Mouse (Mus musculus) myocyte (in vitro differentiated cells): ENCODE measurements at regions not wholly inside any gene's neighbourhood (a gene's known extent, or its start where the extent isn't known, plus 50 kb on each side); places are given as distances from the start of the nearest gene placed in this dataset.

ENCODE experiments used
- POLR2A ChIP-seq: IDR thresholded peaks from one replicate; pipeline ENCODE4 v1.6.1; 2011; ENCODE audit warnings: low read depth, mild to moderate bottlenecking, control low read depth, moderate library complexity; ENCODE audit not compliant: insufficient read length
- SRF ChIP-seq: IDR thresholded peaks from one replicate; pipeline ENCODE4 v1.6.1; 2011; ENCODE audit warnings: low read depth; ENCODE audit not compliant: control insufficient read depth, insufficient read length

DNA sequence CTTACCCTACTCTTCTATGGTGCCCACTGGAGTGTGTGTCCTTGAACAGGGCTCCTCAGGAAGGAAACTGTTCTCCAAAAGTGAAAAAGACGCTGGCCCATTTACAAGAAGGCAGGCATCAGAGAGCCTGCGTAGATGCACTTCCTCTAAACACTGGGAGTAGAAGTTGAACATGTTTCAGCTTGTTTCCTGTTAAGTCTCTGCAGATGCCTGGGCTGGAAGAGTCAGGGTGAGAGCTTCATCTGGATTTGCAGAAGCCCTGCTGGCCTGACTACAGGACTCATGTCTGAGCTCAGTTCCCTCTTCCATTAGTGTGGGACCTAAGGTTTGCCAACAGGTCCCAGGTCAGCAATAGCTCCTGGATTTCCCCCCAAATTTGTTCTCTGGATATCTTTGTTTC is 54.7 kb upstream of the Nlrp1b start:
- TF ChIP-seq POLR2A = no peak
- TF ChIP-seq SRF = no peak
